Mouse (Mus musculus) CH12.LX (cell line): ENCODE measurements around the gene Sowahb. TPM values are rescaled to one million over a fixed set of nuclear protein-coding genes. Genes with fewer than 3 reads are reported as not detected.

ENCODE experiments used
- DNase-seq: peaks from one replicate; pipeline ENCODE4 v3.0.0-alpha.2; 2013; ENCODE audit errors: extremely low read depth
- H3K27ac ChIP-seq: 2 replicates; pipeline ENCODE4 v1.5.1; 2012; ENCODE audit warnings: low read depth, mild to moderate bottlenecking, control low read depth, moderate library complexity; ENCODE audit not compliant: insufficient read depth
- H3K27me3 ChIP-seq: replicated peaks from 2 replicates; pipeline ENCODE3; 2012; ENCODE audit warnings: inconsistent platforms
- H3K36me3 ChIP-seq, 2 experiments: replicated peaks in 1 of 2; 2 replicates each; pipeline versions ENCODE3 to v1.6.1; 2012; ENCODE audit warnings: inconsistent platforms in 1 of 2, low read length in 1 of 2, mild to moderate bottlenecking in 1 of 2, mixed read lengths in 1 of 2, moderate library complexity in 1 of 2; ENCODE audit not compliant: control insufficient read depth in 1 of 2, insufficient read depth in 1 of 2
- H3K4me1 ChIP-seq, 2 experiments: 2 replicates each; pipeline ENCODE4 v1.6.1; 2012; ENCODE audit warnings: inconsistent platforms in 1 of 2, moderate library complexity in 1 of 2; ENCODE audit not compliant: insufficient read depth in 2 of 2, control insufficient read depth in 1 of 2
- H3K4me2 ChIP-seq: 2 replicates; pipeline ENCODE4 v1.6.1; 2012; ENCODE audit warnings: low read depth, mild to moderate bottlenecking, control low read depth; ENCODE audit not compliant: poor library complexity, insufficient read depth, severe bottlenecking
- H3K4me3 ChIP-seq, 3 experiments: fragments of 150-350 bp in 1 of 3; sonication (generic) in 1 of 3; replicated peaks in 1 of 3; 2 replicates each; pipeline versions ENCODE3 to v1.5.1; 2011 to 2012; ENCODE audit warnings: low read depth in 2 of 3, low read length in 2 of 3, mild to moderate bottlenecking in 2 of 3, moderate library complexity in 2 of 3, control low read depth in 1 of 3, improper control_type of control experiment in 1 of 3, inconsistent platforms in 1 of 3, mixed read lengths in 1 of 3; ENCODE audit not compliant: poor library complexity in 1 of 3
- H3K79me2 ChIP-seq: replicated peaks from 2 replicates; pipeline ENCODE4 v1.6.1; 2012; ENCODE audit warnings: mild to moderate bottlenecking, moderate library complexity; ENCODE audit not compliant: control insufficient read depth, poor library complexity, insufficient read depth, severe bottlenecking; ENCODE audit errors: extremely low read depth
- H3K9ac ChIP-seq: 2 replicates; pipeline ENCODE4 v1.6.1; 2012; ENCODE audit warnings: low read depth, mild to moderate bottlenecking, control low read depth, moderate library complexity; ENCODE audit not compliant: insufficient read depth
- H3K9me3 ChIP-seq: replicated peaks from 2 replicates; pipeline ENCODE3; 2012; ENCODE audit warnings: low read length, inconsistent platforms, mixed read lengths
- ELF1 ChIP-seq: IDR thresholded peaks from 2 replicates; pipeline ENCODE4 v1.6.1; 2014; ENCODE audit warnings: low read depth, mild to moderate bottlenecking, inconsistent platforms, low read length, improper control_type of control experiment
- HCFC1 ChIP-seq: IDR thresholded peaks from 2 replicates; pipeline ENCODE4 v1.6.1; 2012; ENCODE audit warnings: low read depth, mild to moderate bottlenecking, inconsistent platforms, low read length, improper control_type of control experiment
- IRF4 ChIP-seq: IDR thresholded peaks from 2 replicates; pipeline ENCODE4 v1.6.1; 2014; ENCODE audit warnings: low read depth, mild to moderate bottlenecking, inconsistent platforms, low read length, improper control_type of control experiment
- JUND ChIP-seq: conservative IDR thresholded peaks from 2 replicates; pipeline ENCODE4 v1.6.1; 2011; ENCODE audit warnings: low read depth, low read length, improper control_type of control experiment
- MAFK ChIP-seq: IDR thresholded peaks from 2 replicates; pipeline ENCODE4 v1.6.1; 2011; ENCODE audit warnings: low read length, improper control_type of control experiment; ENCODE audit not compliant: insufficient replicate concordance
- MAX ChIP-seq: IDR thresholded peaks from 2 replicates; pipeline ENCODE4 v1.6.1; 2011; ENCODE audit warnings: low read length, improper control_type of control experiment
- MEF2A ChIP-seq: IDR thresholded peaks from 2 replicates; pipeline ENCODE4 v1.6.1; 2014; ENCODE audit warnings: low read depth, mild to moderate bottlenecking, inconsistent platforms, low read length, improper control_type of control experiment, borderline replicate concordance
- NELFE ChIP-seq: IDR thresholded peaks from 2 replicates; pipeline ENCODE4 v1.6.1; 2011; ENCODE audit warnings: low read depth, low read length, improper control_type of control experiment
- NRF1 ChIP-seq: IDR thresholded peaks from 2 replicates; pipeline ENCODE4 v1.6.1; 2014; ENCODE audit warnings: low read depth, mild to moderate bottlenecking, inconsistent platforms, low read length, improper control_type of control experiment, moderate library complexity
- RAD21 ChIP-seq: IDR thresholded peaks from 2 replicates; pipeline ENCODE4 v1.6.1; 2011; ENCODE audit warnings: low read depth, mild to moderate bottlenecking, low read length, improper control_type of control experiment, moderate library complexity
- RCOR1 ChIP-seq: conservative IDR thresholded peaks from 2 replicates; pipeline ENCODE4 v1.6.1; 2012; ENCODE audit warnings: low read depth, mild to moderate bottlenecking, inconsistent platforms, low read length, improper control_type of control experiment
- SMC3 ChIP-seq: IDR thresholded peaks from 2 replicates; pipeline ENCODE4 v1.6.1; 2011; ENCODE audit warnings: low read depth, low read length, improper control_type of control experiment
- UBTF ChIP-seq: IDR thresholded peaks from 2 replicates; pipeline ENCODE4 v1.6.1; 2012; ENCODE audit warnings: low read depth, mild to moderate bottlenecking, inconsistent platforms, low read length, improper control_type of control experiment, moderate library complexity
- USF2 ChIP-seq: conservative IDR thresholded peaks from 2 replicates; pipeline ENCODE4 v1.6.1; 2011; ENCODE audit warnings: low read depth, low read length, improper control_type of control experiment
- dilution Hi-C: fragments of 300-500 bp; cut with MboI; formaldehyde crosslinking; loops from 2 replicates; pipeline ENCODE4 v1.14.3; 2020; ENCODE audit warnings: low sequenced_read_pairs; ENCODE audit not compliant: extremely low pct_unique_long_range_greater_than_20kb, extremely low pct_ligation_motif_present
- in situ Hi-C: fragments of 300-500 bp; cut with MboI; formaldehyde crosslinking; loops from 3 replicates; pipeline ENCODE4 v1.14.3; 2019; ENCODE audit warnings: low sequenced_read_pairs, low pct_ligation_motif_present, low pct_unique_long_range_greater_than_20kb, mixed read lengths
- polyA plus RNA-seq: library from polyadenylated mRNA; unstranded; fragments of >175 nt; gene quantifications from 2 replicates; pipeline ENCODE4 v1.2.1, GENCODE M21; 2012; ENCODE audit warnings: low read depth; ENCODE audit not compliant: insufficient read length
- total RNA-seq, 2 experiments: library from RNA; depleted of rRNA; stranded (reverse); fragments of 300-350 nt in 1 of 2; fragments of >200 nt in 1 of 2; gene quantifications; 2 replicates each; pipeline ENCODE4 v1.2.3; 2012 to 2014

The Sowahb gene
- total and polyA plus RNA-seq, 3 experiments = not detected

GRCm38 (mm10) chr5:93091266-93091665, 46.4 kb upstream of the Sowahb start:
- Histone ChIP-seq H3K4me2 (no peak overlapping the region), H3K27ac (no peak overlapping the region), H3K36me3 (no peaks in the 10 kb centered on the region), H3K9me3 (no peaks in the 10 kb centered on the region), H3K27me3 (no peaks in the 10 kb centered on the region), H3K79me2 (peaks cover 27% of the 10 kb centered on the region), H3K9ac (no peak overlapping the region), H3K4me1 (peaks cover 3 to 30% of the 10 kb centered on the region in 2 experiments; a peak in 3 of 4 replicates), H3K4me3 (no peak overlapping the region)
- no peak for TF ChIP-seq SMC3
- TF ChIP-seq USF2 = no peak
- no peak for TF ChIP-seq NELFE
- DNase-seq = no peak
- dilution Hi-C loops = no loop called here
- in situ Hi-C loops = loop anchor here (5.0 kb wide), 2 partner anchors 66 to 176 kb away; partner anchors contain the start of gene Ccng2

- H3K9me3 ChIP-seq = no peaks in the 10 kb centered on the region
- H3K27me3 ChIP-seq = no peaks in the 10 kb centered on the region
- no peak overlapping the region for H3K9ac ChIP-seq
- dilution Hi-C loops = no loop called here
- no peaks in the 10 kb centered on the region for H3K79me2 ChIP-seq
- TF ChIP-seq RCOR1 (no peak), NRF1 (no peak), HCFC1 (no peak), MAFK (no peak), ELF1 (no peak), UBTF (no peak), JUND (no peak), RAD21 (no peak), IRF4 (no peak), NELFE (no peak), MAX (no peak), MEF2A (no peak)
- no peak overlapping the region for H3K27ac ChIP-seq
- peaks cover 0 to 2% of the 10 kb centered on the region in 2 experiments; a peak in 2 of 4 replicates for H3K4me1 ChIP-seq
- H3K4me2 ChIP-seq = no peak overlapping the region
- no peak overlapping the region for H3K4me3 ChIP-seq
- in situ Hi-C loops = no loop called here
- DNase-seq = no peak
- H3K36me3 ChIP-seq = no peaks in the 10 kb centered on the region
These were observed 41.1 kb upstream of the Sowahb start for GRCm38 (mm10) chr5:93085900-93086299.
